In the genomic region with DNA sequence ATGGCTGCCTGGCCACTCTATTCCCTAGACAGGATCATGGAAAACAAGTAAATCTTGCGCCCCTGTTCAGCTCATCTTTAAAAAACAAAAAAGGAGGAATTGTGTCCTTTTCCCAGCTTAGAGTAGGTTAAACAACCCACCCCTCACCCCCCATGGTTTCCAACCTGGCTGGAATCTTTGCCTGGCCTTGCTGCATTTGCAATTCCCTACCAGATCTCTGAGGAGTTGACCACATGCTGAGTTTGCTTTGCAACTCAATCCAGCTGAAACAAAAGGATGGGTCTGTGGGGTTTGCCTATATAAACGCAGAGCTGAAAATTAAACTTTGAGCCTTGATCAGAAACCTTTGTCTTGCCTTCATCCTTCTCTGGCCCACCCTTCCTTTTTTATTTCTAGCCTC, we compare ENCODE assay signal across 17 mouse cellular contexts.
"Had no signal": no experiment of that assay in that cellular context is flagged by ENCODE, and none has a peak within 500 bp of the region (broad histone marks: within the 10 kb centered on the region; RNA-seq: fewer than 3 reads in every experiment).

No protein-coding gene starts in this region.

- H3K9me3 ChIP-seq: midbrain, embryonic 10.5 days; midbrain, embryonic 12.5 days; neural tube, embryonic 13.5 days; neural tube, embryonic 15.5 days; stomach, embryonic 15.5 days had no signal

- H3K4me1 ChIP-seq: midbrain, embryonic 10.5 days; midbrain, embryonic 12.5 days; neural tube, embryonic 13.5 days; neural tube, embryonic 15.5 days had no signal

- DNase-seq: lung, adult 18-20 months; lung, embryonic 14.5 days; lung, postnatal 10 days; lung, postnatal 4 days; midbrain, embryonic 14.5 days; retina, postnatal 1 day; right cerebral cortex, postnatal 14 days; thymus, adult 2 months; thymus, postnatal 25 days; thymus, postnatal 4 days had no signal

- H3K36me3 ChIP-seq: midbrain, embryonic 10.5 days; midbrain, embryonic 12.5 days; neural tube, embryonic 13.5 days; neural tube, embryonic 15.5 days; stomach, embryonic 15.5 days had no signal

- H3K27me3 ChIP-seq: midbrain, embryonic 12.5 days; neural tube, embryonic 13.5 days; neural tube, embryonic 15.5 days; stomach, embryonic 15.5 days had no signal

- H3K27ac ChIP-seq: midbrain, embryonic 10.5 days; midbrain, embryonic 12.5 days; neural tube, embryonic 13.5 days; neural tube, embryonic 15.5 days; stomach, embryonic 15.5 days; stomach, postnatal 0 days had no signal

- H3K9ac ChIP-seq: lung, embryonic 14.5 days; midbrain, embryonic 12.5 days; neural tube, embryonic 13.5 days; neural tube, embryonic 15.5 days; stomach, embryonic 15.5 days had no signal

- H3K4me3 ChIP-seq: midbrain, embryonic 10.5 days; midbrain, embryonic 12.5 days; myocyte; neural tube, embryonic 13.5 days; neural tube, embryonic 15.5 days; stomach, embryonic 15.5 days had no signal
